Mouse (Mus musculus) neutrophil, adult 5-6 weeks (primary cell): ENCODE measurements around the gene Smtnl1. TPM values are rescaled to one million over a fixed set of nuclear protein-coding genes. Genes with fewer than 3 reads are reported as not detected.
A peak's percentile ranks its signal among the peaks of the same experiment; 100 is the strongest.

Experiments
- ATAC-seq: fragments of 151-379, 151-347 bp; 2 replicates; pipeline ENCODE4 v1.8.0; 2017; ENCODE audit warnings: mild to moderate bottlenecking, moderate TSS enrichment; ENCODE audit not compliant: insufficient number of reproducible peaks, poor library complexity, low FRiP score, severe bottlenecking; ENCODE audit errors: extremely low read depth
- total RNA-seq: library from RNA; stranded (forward); fragments of 200-1000 nt; gene quantifications from 2 replicates; pipeline ENCODE4 v1.2.3, GENCODE M21; 2017

Gene Smtnl1
- total RNA-seq, result not detected in 2 replicates

DNA sequence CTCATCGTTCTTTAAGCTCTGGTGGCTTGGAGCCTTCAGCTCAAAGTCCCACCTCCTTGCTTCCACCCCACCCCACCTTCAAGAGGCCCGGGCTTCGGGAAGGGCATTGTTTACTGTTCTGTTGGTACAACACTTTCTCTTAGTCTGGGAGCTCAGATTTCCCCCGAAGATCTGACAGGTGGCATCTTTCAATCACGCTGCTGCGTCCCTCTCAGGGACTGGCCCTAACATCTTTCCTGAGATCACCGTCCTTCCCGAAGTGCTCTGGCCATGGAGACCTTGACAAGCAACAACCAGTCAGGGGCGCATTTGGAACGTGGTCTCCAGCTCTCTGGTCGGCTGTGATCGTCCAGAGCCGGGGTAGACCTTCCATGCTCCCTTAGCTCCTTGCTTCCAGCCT is at the start of gene Smtnl1:
Gene Smtnl1 (minus strand): TSS at position 101 of the 400 bp plus-strand sequence.
- no peak for ATAC-seq

DNA sequence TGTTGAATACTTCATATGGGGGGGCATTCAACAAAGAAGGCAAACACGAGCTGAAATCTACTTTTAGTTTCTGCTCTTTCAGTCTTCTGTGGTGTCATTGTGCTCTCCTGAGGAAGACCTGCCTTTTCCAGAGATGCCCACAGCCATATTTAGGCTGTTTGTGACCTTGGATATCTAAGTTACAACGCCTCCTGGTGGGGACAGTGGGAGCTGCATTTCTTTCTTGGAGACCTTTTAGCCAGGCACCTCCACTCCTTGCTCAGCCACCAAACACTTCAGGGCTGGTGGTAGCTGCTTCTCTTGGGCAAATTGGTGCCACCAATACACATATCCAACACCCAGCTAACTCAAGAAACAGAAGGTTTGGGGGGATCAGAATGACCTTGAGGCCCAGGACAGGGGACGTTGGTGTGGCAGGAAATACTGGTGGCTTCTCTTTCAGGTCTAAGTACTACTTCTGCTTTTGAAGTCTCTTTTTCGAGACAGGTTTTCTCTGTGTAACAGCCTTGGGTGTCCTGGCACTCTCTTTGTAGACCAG is 48.2 kb upstream of the Smtnl1 start:
- ATAC-seq, result peak; percentile 11; the same call in 1 of the 2 replicates

DNA sequence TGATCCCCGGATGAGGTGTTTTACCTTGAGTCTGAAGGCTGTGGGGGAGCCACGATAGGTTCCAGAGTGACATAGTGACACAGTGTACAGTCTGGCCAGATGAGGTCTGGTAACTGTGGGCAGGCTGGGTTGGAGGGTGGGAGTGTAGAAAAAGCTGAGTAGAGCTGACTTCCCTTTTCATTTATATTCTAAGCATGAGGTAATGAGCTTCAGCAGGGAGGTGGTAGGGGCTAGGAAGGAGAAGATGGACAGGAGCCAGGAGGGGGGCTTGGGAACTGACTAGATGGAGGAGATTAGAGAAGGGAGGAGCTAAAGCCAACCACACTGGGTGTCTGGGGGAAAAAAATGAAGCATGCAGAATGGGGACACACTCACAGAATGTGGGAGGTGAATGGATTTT is 46.5 kb upstream of the Smtnl1 start:
- no peak for ATAC-seq

DNA sequence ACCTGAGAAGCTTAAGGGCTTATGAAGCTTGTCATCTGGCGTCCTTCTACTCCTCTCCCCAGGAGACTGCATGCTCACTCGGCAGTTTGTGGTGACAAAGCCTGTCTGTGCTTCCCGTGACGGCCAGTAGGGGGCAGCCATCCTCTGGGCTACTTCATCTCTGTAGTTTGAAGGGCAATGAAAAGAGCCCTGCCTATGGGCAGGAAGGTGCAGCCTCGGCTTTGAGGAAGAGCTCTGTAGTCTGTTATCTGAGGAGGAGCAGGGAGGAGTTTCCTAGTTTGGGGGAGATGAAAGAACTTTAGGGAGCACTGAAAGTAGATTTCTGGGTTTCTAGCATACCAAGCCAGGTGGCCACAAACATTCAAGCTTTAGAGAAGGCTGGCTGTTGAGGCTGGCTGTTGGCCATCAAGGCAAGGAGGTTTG is 46.1 kb upstream of the Smtnl1 start:
- peak; percentile 40; the same call in 1 of the 2 replicates for ATAC-seq

DNA sequence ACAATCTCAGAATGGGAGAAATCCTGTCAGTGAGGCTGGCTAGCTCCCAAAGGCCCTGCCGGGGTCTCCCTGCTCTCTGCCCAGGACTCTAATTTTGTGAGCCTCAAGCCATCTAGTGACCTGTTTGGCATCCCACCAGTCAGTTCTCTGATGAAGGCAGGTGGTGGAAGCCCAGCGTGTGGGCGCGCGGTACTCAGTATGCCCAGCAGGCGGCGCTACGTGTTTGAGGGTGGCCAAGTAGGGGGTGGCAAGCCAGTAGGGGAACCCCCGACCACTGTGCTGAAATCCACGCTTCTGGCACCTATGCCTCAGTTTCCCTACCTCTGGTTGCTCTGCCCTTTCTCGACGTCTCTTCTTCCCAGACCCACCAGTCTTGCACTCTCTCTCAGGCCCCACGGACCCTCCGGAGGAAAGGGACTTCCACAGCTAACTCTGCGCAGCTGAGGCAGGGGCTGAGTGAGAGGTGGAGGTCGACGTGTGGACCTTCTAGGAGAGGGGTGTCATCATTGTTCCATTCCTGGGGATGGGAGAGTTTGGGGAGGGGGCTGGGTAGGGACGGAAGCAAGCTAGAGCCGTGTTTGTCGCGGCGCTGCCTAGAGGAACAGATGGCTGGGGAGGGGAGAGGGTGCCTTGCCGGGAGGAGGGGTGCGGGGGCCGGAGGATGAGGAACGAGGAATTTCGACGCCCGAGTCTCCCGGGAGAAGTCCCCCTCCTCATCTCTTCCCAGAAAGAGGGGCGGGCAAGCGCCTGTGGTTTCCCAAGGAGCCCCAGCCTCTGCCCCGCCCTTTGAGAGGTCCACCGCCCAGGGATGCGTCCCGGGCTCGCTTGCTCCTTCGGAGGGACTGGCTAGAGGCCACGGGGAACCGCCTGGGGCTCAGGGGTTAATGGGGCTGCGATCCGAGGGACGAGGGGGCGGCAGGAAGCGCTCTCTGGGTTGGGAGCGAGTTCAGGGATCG is 43.4 kb upstream of the Smtnl1 start:
- peak; percentile 44; the same call in 1 of the 2 replicates for ATAC-seq

DNA sequence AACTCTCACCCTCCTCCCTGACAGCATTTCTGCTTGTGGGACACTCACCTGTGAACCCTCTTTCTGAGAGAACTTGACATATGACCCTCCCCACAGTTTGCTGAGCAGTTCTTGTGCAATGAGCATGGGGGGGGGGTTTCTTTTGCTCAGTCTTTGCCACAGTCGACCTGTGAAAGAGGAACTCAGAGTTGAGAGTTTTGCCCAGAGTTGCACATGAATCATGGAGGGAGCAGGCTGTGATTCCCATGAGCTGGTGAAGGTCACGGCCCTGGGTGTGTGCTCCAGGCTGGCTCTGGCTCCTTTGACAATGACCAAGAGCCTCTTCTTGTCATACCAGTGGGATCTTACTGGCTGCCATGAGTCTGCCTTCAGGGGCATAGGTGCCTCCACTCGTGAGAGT is 39.8 kb upstream of the Smtnl1 start:
- ATAC-seq, result no peak

DNA sequence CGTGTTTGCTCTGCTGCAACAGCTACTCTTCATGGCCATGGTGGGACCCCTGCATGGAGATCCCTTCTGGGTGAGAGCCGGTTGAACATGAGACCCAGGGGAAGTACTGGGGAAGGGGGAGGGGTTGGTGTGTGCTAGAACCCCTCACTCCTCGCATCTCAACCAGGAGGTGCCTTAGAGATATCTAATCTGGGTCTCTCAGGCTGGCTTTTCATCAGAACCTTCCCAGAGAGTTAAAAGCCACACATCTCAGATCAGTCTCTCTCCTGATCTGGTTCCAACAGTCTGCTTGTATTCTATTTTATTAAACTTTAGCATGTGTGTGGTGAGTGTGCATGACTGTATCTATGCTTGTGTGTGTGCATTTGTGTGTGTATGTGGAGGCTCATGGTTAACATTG is 39.0 kb upstream of the Smtnl1 start:
- ATAC-seq, result no peak

DNA sequence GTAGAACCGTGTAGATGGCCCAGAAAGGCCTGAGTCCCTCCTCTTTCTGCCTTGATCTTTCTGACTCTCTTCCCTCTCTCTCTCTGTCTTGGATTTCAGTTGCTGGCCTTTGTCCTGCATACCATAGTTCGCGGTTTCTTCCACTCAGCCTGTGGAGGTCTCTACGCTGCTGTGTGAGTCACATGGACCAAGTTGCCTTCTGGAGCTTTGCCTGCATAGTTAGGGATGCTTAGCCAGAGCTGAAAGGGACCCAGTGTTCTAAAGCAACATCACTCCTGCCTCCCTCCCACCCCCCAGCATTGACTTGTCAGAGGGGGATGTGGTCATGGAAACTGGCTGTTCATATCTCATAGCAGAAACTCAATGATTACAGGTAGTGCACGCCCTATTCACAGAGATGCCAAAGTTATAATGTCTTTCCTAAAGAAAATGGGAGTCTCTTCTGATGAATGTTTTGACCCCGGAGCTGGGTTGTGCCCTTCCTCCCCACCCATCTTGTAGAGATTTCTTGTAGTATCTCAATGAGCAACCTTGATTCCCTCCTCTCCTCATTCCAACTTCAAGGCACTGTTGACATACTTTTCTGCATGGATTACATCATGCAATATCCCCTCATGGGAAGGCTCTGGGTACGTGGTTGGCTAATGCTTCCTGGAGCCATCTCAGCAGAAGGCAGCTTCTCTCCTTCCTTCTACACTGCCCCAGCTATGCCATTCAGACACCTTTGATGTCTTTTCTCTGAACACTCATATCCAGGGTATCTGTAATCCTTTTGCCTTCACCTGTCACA is 37.7 kb upstream of the Smtnl1 start:
- ATAC-seq, result no peak

DNA sequence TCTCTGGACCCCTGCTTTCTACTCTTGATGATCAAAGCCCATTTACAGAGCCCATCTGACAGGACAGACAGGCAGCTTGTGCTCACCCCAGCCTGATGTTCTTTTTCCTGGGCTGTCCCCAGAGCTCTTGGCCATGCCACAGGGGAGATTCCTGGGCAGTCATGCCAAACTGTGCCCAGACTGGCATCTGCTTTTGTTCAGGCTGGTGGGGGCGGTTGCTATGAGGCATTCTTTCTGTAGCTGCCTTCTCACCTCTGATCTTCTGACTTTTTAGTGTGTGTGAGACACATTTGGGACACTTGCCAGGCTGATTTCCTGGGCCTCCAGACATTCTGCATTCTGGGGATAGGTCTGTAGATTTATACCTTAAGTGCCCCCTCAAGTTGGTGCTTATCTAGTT is 36.1 kb upstream of the Smtnl1 start:
- no peak for ATAC-seq

DNA sequence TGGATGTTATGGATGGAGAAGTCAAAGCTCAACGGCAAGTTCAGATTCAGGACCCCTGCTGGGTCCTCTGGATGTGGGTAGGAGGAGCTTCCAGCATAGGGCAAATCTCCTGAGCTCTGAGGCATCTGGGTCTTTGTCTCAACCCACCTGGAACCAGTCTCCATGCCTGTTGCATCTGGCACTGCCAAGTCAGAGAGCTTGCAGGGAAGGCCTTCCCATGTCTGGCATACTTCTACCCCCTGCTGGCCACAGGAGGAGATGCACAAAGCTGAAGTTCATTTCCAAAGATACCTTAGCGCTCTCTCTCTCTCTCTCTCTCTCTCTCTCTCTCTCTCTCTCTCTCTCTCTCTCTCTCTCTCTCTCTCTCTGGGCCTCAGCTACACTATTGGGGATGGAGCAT is 33.3 kb upstream of the Smtnl1 start:
- ATAC-seq, result peak; percentile 73

DNA sequence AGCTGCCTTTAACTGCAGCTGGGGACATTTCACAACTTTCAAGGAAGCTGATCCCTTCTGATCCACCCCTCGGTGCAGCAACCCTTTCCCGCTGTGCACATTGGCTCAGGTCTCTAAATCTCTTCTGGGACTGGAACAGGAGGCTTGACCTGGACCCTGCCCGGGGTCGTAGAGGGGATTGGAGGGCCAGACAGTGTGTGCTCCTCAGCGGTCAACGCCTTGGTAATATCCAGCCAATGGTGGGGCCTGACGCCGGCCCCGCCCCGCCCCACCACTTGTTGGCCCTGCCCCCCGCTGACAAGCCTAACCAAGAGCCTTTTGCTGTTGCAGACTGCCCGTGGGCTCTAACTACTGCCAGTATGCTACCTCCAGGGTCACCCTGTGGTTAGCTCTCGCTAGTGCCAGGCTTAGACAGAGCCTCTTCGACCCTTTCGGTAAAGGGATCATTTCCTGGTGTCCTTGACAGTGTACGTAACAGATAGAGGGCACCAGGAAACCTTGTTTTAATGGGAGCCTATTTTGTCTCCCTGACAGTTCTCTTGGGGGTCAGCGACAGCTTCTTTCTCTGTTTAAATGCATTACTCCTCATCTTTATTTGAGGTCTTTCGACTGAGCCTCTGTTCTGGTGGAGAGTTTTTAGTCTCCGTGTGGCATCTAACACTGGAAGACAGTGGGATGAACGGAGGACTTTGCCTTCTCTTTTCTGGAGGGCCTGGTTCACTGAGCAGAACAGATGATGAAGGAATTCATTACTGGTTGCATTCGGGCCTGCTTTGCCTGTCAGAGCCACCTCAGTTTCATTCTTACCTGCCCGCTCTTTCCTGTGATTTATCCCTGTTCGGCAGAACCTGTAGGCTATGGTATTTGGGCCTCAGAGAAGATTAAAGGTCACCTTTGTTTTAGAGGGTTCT is 28.9 kb upstream of the Smtnl1 start:
- no peak for ATAC-seq

DNA sequence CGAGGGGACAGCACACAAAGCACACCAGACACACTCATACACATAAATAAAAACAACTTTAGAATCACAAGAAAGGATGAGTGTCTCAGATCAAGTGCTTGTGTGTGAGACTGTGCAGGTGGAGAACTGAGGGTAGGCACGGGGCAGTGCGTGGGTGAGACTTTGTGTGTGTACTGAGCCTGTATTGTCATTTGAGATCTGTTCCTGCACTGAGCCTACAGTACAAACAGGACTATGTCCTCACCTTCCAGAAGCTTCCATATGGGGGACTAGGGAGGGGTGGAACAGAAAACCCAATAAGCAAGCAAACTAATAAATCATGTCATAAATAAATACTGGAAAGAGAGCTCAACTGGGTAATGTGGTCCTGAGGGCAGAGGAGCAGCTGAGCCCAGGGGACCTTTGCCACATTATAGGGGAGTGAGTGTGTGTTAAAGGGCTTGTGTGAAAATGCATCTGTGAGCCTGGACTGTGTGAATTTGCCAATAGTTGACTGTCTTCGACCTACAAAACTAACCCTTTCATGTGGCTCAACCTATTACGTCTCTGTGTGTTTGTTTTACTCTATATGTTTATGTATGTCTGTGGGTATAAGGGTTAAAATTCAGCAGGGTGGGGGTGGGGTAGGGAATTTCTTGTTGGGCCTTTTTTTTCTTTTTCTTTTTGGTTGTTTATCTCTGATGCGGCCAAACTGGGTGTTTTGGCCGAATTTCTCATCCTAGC is 28.1 kb upstream of the Smtnl1 start:
- no peak for ATAC-seq

DNA sequence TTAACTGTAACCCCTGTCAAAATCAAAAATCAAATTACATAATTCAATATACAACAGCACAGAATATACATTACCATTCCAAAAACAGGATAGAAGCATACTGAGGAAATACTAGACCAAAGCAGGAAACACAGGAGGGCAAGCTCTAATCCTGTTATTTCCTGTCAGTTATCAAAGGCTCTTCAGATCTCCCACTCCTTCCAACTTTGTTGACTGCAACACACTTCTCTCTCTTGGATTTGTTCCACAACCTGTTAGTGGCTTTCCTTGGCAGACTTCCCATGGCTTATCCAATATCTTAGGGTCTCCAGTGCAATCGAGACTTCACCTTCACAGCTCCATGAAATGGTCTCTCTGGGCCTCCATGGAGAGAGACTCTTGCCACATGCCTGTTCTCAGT is 22.8 kb upstream of the Smtnl1 start:
- no peak for ATAC-seq

DNA sequence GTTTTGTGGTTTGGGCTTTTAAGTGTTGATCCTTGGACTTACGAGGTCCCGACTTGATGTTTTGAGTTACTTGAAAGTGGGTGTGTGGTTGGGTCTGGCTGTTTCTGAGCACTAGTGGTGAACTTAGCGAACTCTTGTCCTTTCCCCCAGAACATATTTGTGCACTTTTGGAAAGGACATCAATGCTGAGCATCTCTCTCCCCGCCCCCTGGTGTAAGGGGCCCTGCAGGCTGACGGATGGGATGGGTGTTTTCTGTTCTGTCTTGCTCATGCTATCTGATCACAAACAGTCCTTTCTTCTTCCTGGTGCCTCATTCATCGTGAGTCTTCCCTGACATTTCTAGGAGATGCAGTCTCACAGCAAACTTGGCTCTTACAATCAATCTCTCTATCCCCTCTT is 21.2 kb upstream of the Smtnl1 start:
- no peak for ATAC-seq

DNA sequence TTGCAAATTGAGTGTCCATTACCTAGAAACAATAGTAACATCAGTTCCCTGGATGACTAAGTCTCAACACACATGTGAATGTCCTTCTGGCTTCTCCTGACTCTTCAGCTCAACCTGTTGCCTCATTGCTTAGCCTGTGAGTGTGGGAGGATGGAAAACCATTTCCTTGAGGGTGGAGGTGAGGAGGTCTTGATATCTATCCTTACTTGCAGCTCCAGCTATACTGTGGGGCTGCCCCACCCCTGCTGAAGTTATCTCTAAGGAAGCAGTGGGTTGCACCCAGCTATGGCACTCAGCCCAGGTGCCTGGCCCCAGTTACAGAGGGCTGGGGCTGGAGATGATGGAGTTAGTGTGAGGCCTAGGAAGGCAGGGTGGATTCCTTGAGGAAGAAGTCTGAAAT is 19.5 kb upstream of the Smtnl1 start:
- ATAC-seq, result no peak

DNA sequence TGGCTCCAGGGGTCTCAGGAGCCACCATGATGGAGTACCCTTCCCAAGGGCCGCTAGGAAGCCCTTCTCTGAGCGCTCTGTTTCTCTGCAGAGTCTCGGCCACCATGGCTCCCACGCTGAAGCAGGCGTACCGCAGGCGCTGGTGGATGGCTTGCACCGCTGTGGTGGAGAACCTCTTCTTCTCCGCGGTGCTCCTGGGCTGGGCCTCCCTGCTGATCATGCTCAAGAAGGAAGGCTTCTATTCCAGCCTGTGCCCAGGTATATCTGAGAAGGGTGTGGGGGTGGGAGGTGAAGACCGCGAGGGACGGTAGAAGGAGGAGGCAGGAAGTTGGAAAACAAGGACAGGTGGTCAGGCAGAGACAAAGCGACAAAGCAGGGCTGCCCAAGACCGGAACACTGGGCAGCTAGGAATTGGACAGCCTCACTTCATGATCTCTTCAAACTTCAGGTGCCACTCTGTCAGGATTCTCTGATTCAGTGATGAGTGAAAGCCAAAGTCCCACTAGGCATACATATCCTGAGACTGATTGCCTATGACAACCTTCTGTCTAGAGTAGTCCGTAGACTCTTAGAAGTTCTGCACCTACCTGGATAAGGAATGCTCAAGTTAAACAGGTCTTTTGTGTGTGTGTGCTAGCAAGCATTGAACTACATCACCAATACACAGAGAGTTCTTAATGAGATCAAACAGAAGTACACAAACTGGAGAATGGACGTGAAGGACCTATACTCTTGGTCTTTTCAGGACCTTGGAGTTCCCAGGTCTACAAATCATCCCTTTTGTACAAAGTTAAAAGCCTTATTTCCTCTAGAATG is 18.5 kb upstream of the Smtnl1 start:
- no peak for ATAC-seq

DNA sequence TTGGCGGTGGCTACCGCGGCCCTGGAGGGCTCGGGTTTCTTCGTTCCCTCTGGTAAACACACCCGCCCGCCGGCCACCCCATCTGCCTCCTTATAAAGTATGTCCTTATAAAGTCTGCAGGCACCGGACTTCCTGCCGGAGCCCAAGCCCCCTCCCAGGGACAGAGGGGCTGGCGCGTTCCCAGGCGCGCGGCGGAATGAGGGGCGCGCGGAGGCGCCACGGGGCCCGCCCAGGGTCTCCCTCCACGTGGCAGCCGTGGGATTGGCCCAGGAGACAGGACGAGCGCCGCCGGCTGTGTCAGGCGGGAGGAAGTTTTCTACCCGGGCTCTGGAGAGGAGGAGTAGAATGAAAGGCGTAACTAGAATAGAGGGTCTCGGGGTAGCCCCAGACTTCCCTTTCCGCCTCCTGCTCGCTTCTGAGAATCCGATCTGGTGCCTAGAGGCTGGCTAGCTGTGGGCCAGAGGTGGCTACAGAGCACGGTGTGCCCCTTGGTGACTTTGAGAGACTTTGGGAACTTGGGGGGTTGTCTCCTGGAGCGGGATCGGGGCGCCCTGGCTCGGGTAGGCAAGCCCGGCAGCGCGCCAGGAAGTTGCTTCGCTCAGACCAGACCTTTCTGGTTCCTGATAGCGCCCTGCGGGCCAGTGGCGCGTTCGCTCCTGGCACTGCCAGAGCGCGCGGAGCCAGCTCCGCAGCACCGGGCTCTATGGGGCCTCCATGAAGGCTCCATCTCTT is 17.7 kb upstream of the Smtnl1 start:
- ATAC-seq, result 0 out of 2 replicates have a peak, but pooled peaks have one; percentile 7
